Comparison of ENCODE assay signal across 28 mouse cellular contexts in genomic region chr8:109848981-109849380, GRCm38 (mm10).
"Had no signal": no experiment of that assay in that cellular context is flagged by ENCODE, and none has a peak within 500 bp of the region (broad histone marks: within the 10 kb centered on the region; RNA-seq: fewer than 3 reads in every experiment).

No protein-coding gene starts in this region.

- H3K9ac ChIP-seq: embryonic facial prominence, embryonic 12.5 days; embryonic facial prominence, embryonic 13.5 days; embryonic facial prominence, embryonic 15.5 days; forebrain, embryonic 12.5 days; forebrain, embryonic 13.5 days; forebrain, embryonic 15.5 days; forebrain, postnatal 0 days had no signal

- DNase-seq: cerebellum, adult 8-10 months; cerebellum, adult 9-10 months; cerebellum, adult 9-11 months; cerebellum, postnatal 10 days; cerebellum, postnatal 14 days; cerebellum, postnatal 25 days; cerebellum, postnatal 36 days; embryo, embryonic 11 days; forebrain, postnatal 0 days; gastrocnemius, adult 2 months; gastrocnemius, postnatal 10 days; gastrocnemius, postnatal 14 days; gastrocnemius, postnatal 25 days; gastrocnemius, postnatal 36 days; heart, adult 18-20 months; heart, adult 2 months had no signal

- H3K27ac ChIP-seq: embryonic facial prominence, embryonic 10.5 days; embryonic facial prominence, embryonic 12.5 days; embryonic facial prominence, embryonic 13.5 days; embryonic facial prominence, embryonic 15.5 days; forebrain, embryonic 10.5 days; forebrain, embryonic 12.5 days; forebrain, embryonic 13.5 days; forebrain, embryonic 15.5 days; gastrocnemius, adult 2 months; heart, adult 2 months; heart, embryonic 10.5 days had no signal

- H3K9me3 ChIP-seq: embryonic facial prominence, embryonic 10.5 days; embryonic facial prominence, embryonic 12.5 days; embryonic facial prominence, embryonic 13.5 days; embryonic facial prominence, embryonic 15.5 days; forebrain, embryonic 10.5 days; forebrain, embryonic 12.5 days; forebrain, embryonic 13.5 days; forebrain, embryonic 15.5 days; heart, embryonic 10.5 days had no signal

- H3K4me3 ChIP-seq: embryonic facial prominence, embryonic 10.5 days; embryonic facial prominence, embryonic 12.5 days; embryonic facial prominence, embryonic 13.5 days; embryonic facial prominence, embryonic 15.5 days; erythroblast, embryonic 14.5 days; forebrain, embryonic 10.5 days; forebrain, embryonic 12.5 days; forebrain, embryonic 13.5 days; forebrain, embryonic 15.5 days; gastrocnemius, adult 2 months; heart, adult 2 months; heart, embryonic 10.5 days had no signal

- H3K4me1 ChIP-seq: embryonic facial prominence, embryonic 10.5 days; embryonic facial prominence, embryonic 12.5 days; embryonic facial prominence, embryonic 13.5 days; embryonic facial prominence, embryonic 15.5 days; forebrain, embryonic 10.5 days; forebrain, embryonic 12.5 days; forebrain, embryonic 13.5 days; forebrain, embryonic 15.5 days; heart, embryonic 10.5 days had no signal

- H3K4me2 ChIP-seq: embryonic facial prominence, embryonic 12.5 days; embryonic facial prominence, embryonic 13.5 days; embryonic facial prominence, embryonic 15.5 days; forebrain, embryonic 12.5 days; forebrain, embryonic 13.5 days; forebrain, embryonic 15.5 days had no signal

- H3K27me3 ChIP-seq: embryonic facial prominence, embryonic 12.5 days; embryonic facial prominence, embryonic 13.5 days; embryonic facial prominence, embryonic 15.5 days; forebrain, embryonic 12.5 days; forebrain, embryonic 13.5 days; forebrain, embryonic 15.5 days had no signal

- ATAC-seq: forebrain, embryonic 13.5 days; forebrain, embryonic 14.5 days; forebrain, embryonic 15.5 days; forebrain, embryonic 16.5 days; forebrain, postnatal 0 days had no signal
